Mouse (Mus musculus): ENCODE results near the gene Ctla4.

Ctla4 gene

DNA sequence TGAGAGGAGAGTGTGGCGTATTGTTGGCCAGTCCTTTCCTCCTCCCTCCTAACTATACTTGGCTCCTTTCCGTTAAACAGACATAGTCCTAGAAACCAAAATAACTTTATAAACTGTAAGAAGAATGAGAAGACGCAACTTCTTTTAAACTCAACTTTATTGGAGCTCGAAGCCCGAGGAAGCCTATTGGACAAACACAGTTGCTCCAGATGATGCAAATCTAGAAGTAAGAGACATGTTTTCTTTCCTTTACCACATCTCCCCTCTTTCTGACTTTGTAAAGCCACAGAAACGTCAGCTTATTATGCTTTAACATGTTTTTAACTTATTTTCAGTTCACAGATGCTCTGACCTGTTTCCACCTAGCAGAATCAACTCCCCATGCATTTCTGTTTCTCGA is at the start of gene Ctla4:
TSS of gene Ctla4 (plus strand) at position 20 of the 400 bp plus-strand sequence.
- DNase-seq (ENCODE audit: low spot score), result no peak

DNA sequence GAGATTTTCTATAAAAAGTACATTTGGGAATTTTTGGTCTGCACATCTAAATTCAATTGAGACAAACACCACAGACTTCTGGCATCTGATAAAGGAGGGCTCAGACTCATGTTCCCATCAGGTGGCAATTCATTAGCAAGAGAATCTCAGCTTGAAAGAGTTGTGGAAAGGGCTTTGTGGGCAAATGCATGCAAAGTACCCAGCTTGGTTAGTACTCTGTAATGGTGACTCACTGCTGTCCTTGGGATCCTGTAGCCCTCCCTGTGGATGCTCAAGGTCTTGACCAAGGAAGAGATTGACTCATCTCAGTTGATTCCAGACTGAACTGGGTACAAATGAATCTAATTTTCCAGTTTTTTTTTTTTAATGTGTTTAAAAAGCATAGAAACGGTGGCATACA is 47.6 kb upstream of the Ctla4 start:
- DNase-seq (ENCODE audit: low spot score), result no peak

DNA sequence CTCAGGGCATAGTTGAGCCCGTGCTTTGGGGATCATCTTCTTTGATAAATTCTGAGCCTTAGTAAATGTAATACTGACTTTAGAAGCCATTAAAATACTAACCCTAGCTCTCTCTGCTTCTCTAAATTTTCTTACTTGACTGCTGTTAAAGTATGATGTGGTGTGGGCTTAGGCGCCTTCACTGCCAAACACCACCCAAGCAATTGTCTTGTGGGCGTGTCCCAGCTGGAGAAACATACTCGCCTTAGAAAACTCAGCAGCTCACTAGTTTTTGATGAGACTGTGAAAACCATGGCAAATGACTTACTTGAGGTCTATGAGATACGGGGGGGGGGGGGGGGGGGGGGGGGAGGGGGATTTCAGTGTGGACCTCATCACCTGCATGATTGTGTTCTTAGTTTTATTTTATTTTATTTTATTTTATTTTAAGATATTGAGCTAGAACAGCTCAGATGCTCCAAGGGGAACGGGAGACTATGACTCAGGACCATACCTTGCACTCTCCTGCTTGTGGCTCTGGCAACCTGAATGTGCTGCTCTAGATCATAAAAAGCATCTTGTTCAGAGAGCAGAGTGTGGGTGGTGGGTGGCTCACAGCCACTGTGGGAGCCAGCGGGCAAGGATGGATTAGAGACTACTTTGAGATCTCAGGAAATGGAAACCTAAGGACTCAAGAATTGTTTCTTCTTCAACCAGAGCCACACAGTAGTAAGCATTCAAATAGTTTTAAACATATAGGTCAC is 41.3 kb upstream of the Ctla4 start:
- no peak for DNase-seq (ENCODE audit: low spot score)

DNA sequence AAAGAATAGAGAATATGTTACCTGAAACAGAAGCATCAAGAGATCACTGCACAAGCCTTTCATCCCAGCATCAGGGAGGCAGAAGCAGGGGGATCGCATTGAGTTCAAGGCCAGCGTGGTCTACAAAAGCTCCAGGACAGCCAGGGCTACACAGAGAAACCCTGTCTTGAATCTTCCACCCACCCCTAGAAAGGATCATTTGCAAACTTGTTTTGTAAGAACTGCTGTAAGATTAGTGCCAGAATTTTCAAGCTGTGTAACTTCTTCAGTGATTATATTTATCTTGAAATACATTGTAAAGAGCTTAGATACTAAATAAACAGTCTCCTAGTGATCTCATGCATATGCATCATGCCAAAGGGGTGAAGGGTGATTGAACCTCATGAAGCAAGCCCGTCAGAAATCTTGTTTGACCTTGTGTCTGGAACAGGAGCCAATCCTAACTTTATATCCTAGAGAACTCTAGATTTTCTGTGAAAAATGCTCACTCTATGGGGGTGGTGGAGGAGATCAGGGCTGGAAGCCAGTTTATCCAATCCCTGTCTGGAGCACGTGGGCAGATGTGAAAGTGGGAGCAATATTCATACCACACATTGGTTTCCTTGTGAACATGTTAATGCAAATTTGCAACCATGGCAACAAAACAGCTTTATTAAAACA is 40.1 kb upstream of the Ctla4 start:
- no peak for DNase-seq (ENCODE audit: low spot score)

DNA sequence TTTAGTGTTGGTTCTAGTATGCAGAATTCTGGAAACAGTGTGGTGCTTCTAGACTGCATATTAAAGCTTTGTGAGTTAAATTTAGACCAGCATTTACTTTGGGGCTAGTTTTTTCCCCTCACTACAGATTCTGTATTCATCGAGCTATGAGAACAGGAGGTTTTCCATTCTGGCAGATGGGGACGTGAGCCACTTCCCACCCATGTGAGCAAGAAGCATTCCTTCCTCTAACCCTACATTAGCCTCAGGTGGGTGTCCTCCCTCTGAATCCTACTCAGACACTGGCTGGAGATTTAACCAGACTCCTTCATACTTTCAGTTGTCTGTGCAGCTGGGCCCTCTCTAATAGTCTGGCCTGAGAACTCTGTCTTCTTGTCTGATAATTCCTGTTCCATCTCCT is 37.7 kb upstream of the Ctla4 start:
- no peak for DNase-seq (ENCODE audit: low spot score)

DNA sequence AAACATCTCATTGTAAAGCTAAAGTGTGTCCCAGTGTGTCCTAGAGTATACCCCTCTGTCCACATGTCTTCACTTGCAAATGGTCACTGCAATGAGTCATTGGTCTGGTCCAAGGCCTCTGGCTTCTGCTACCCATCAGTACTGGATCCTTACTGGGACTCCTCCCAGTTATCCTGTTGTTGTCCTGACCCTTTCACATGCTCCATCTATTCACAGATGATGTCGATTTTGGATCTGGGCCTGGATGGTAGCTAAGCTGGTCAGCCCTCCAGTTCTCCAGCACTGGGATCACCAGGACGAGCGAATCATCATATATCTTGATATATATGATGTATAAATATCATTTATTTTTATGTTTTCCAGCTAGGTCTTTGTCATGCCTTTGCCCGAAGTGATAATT is 37.0 kb upstream of the Ctla4 start:
- DNase-seq (ENCODE audit: low spot score), result no peak

DNA sequence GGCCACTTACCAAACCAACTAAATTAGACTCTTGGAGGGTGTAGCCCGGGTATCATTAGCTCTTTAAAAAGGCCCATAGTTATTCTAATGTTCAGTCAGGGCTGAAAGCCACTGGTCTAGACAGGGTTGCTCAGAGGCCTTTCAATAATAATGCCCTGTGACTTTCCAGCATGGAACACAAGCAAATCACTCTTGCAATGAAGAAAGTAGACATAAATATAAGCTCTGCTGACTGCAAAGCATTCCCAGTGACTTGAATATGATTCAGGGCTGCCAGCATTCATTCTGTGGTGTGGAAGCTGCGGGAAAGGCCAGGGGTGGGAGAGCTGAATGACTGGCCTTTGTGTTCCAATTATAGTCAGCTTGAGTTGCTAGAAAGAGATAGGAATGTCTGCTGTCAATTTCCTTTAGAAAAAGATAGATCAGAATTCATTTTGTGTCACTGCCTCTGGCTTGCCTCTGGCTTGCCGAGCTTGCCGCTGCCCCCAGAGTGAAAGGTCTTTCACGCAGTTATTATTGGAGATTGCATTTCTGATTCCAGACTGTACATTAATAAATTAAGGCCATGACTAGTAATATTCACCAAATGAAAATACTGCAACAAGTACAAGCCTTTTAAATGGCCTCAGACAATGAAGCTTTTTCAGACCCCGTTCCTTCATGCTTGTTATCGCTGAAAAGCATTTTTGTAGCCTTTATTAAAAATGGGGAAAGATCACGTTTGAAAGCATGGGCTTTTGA is 35.6 kb upstream of the Ctla4 start:
- DNase-seq (ENCODE audit: low spot score), result no peak

DNA sequence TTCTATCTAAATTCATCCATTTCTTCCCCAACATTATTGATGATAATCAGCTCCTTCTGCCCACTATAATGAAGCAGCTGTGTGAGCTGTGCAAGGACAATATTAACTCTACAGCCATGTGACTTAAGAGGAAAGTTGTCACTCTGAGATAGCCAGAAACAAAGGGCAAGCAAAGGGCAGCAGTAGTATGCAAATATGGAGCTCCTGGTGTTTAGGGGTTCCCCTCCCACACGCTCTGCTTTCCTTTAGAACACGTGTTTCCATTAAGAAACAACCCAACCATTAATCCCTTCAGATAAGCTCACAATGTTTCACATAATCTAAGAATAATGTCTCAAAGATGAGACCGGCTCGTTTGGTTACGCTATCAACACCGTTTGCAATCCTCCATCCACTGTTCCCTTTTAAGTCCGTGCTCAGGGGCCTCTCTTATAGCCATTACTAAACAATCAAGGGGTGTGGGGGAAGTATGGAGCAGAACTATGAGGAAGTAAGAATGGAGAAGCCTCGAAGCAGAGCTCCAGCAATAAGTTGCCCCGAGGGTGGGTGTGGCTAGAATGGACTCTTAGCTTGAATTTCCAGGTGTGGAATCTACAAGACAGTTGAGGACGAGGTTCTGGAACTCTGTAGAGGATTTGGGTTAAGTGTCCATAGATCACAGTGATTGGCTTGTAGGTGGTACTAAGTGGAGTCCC is 34.6 kb upstream of the Ctla4 start:
- no peak for DNase-seq (ENCODE audit: low spot score)

DNA sequence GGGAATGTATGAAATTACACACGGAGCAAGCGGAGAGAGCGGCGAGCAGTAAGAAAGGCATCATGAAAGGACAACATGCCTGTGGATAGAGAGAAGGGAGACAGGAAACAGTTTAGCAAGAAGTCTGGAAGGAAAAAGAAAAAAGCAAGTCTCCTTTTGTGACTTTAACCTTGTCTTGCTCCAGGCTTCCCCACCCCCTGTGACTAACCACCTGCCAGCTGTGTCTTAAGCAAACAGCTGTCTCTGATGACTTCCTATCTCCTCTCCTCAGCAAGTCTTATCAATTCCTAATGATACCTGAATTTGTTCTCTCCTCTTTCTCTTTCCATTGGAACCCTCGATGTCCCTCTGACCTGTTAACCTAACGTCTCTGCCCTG is 34.0 kb upstream of the Ctla4 start:
- no peak for DNase-seq (ENCODE audit: low spot score)

DNA sequence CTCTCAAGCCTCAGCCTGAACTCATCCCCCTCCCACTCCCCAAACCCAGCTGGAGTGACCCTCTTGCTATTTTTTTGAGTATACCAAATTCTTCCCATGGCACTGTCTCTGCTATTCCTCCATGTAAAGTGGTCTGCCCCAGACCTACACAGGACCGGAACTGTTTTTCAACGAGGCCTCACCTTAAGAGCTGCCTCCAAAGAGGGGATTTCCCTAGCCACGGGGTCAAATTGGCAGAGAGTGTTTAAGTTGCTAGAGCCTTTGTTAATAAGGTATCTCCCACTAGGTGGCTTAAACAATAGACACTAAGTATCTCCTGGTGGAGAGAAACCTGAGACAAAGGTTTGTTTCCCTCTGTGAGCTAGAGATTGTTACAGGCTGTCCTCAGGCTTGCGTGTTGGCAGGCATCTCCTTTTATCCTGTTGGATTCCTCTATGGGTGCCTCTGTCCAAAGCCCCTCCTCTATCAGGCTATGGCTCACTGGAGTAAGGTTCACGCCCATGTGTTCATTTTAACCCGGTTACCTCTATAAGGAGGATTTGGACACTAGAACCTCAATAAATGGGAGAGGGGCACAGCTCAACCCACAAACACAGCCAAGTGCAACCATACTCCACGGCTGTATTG is 33.4 kb upstream of the Ctla4 start:
- no peak for DNase-seq (ENCODE audit: low spot score)

DNA sequence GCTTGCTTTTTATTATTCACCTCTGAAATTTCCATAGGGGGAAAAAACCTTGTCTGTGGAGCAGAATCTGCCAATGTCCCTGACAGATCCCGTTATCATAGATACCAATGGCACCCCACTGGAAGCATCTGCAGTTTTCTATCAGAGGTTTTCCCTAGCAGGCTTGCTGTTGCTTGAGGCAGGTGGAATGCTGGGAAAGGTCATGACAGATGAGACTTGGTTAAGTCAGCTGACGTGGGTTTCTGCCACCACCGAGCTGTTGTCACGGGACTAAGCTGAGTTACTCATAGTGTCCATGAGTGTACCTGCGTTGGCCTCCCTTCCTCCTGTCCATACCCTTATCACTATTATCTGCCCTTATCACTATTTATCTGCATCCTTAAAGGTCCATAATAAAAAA is 32.8 kb upstream of the Ctla4 start:
- DNase-seq (ENCODE audit: low spot score), result no peak

DNA sequence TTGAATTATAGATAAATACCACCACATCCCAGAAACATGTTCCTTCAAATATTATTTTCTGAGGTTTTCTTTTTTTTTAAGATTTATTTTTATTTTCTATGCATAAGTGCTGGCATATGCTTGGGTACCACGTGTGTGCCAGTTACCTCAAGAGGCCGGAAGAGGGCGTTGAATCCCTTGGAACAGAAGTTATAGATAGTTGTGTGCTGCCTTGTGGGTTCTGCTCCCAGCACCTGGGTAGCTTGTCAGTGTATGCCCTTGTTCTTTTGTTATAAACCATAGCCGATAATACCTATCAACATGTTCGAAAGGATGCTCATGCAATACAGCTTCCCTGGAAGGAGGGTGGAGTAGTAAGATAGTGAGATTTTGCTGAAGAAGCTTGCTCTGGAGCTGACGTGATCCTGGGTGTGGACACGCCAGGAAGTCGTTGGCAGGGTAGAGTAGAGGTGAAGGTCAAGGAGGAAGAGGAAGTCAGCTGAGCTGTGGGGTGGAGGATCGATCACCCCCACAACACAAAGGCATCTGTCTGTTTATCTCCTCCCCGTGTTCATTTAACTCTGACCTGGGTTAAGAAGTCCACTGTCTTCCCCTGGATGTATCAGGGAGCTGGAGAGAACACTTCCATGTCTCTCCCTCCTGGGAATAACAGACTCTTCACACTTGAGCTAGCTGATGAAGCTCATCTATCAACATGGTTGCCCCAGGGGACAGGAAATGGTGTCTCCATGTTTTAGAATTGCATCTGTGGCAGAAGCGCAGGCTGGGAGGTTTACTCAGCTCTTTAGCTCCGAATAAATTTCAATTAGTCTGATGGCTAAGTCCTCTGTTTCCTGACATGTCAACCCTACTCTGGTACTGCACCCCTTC is 29.2 kb upstream of the Ctla4 start:
- no peak for DNase-seq (ENCODE audit: low spot score)

DNA sequence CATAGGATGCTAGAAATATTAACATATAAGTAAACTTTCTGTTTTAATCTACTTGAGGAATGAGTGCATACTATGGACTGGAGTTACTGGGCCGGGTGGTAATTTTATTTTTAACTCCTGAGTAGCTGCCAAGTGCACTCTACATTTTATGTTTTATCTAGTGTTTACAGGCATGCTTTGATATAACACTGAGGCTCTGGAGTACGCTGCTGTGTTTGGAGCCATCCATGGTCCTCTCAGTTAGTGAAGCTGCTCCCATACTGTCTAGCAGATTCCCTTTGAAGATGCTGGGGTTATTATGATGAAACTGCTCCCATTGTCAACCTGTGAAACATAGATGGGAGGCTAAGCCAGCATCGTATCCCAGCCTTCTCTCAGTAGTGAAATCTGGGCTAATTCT is 27.6 kb upstream of the Ctla4 start:
- DNase-seq (ENCODE audit: low spot score), result no peak

DNA sequence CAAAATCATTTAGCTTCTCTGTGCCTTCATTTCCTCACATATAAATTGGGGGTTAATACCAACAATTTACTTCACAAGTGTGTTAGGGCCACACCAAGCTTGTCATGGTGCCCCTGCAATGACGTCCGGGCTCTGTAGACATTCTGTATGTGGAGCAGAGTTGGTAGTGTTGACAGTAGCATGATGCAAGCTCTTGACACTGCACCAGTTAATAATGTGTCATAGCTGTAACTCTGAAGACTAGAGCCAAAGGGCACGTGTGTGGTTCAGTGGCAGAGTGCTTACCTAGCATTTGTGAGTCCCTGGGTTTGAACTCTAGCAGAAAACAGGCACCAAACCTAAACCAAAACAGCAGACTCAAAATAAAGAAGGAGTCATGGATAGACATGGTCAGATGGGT is 27.0 kb upstream of the Ctla4 start:
- no peak for DNase-seq (ENCODE audit: low spot score)

DNA sequence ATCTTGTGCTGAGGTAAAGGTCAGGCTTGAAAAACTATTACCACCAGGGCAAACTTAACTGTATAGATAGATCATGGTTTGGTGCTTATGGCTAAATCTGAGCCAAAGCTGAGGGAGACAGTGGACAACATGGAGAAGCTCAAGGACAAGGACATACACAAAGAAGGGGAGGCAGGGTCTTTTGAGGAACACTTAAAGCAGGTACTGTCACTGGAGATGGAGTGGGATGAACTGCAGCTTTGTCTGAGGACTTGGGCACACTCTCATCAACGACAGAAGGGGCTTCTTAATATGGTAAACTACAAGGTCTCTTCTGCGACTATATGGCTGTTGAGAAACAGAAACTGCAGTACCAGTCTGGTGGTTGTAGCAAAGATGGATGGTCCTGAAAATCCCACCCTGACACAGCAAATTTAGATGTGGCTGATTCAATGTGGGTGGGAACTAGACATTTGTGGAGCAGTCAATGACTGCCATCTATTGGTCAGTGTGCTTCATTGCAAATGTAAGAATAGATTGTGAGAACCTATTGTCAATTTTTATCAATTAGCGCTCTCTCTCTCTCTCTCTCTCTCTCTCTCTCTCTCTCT is 26.3 kb upstream of the Ctla4 start:
- DNase-seq (ENCODE audit: low spot score), result no peak

DNA sequence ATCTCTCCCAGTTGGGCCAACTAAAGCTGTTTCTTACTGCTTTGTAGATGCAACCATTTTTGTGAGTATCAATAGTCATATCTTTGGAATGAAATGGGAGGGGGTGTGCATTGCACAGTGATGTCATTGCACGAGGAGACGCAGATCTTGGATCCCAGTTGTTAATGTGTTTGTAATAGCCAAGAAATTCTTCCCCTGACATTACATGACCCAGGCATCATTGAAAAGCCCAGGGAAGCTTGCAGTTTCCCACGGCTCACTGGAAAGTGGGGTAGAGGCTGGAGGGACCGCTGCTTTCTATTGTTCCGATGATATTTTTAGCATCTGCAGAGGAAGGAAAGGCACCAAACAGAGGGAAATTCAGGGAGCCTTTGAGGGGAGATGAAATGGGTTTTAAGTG is 25.8 kb upstream of the Ctla4 start:
- no peak for DNase-seq (ENCODE audit: low spot score)

DNA sequence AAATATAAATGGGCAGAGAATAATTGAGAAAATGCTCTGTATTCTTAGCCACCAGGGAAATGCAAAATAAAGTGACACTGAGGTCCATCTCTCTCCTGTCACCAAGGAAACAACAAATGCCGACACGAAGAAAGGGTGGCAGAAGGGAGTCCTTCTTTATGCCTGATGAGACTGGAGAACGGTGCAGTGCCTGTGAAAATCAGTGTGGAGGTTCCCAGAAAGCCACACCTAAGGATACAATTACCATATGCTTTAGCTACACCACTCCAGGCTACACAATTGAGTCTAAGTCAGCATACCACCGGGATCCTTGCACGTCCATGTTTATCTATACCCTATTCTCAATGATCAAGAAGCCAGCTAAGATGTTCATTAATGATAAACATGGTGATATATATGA is 25.4 kb upstream of the Ctla4 start:
- DNase-seq (ENCODE audit: low spot score), result no peak

DNA sequence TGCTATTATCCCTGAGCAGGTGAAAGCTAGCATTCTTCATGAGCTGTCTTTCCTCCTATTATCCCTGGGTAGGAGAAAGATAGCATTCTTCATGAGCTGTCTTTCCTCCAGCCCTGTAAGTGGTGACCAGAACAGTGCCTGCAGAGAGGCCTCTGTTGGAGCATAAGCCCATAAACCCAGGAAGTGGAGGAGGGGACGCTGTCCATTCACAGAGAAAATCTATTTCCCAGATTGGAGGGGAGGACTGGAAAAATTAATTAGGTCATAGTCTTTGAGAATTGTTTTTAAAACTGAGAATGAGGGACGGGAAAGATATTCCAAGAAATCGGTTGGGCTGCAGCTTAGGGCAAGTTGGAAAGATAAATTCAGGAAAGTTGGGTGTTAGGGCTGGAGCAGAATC is 24.3 kb upstream of the Ctla4 start:
- DNase-seq (ENCODE audit: low spot score), result no peak

DNA sequence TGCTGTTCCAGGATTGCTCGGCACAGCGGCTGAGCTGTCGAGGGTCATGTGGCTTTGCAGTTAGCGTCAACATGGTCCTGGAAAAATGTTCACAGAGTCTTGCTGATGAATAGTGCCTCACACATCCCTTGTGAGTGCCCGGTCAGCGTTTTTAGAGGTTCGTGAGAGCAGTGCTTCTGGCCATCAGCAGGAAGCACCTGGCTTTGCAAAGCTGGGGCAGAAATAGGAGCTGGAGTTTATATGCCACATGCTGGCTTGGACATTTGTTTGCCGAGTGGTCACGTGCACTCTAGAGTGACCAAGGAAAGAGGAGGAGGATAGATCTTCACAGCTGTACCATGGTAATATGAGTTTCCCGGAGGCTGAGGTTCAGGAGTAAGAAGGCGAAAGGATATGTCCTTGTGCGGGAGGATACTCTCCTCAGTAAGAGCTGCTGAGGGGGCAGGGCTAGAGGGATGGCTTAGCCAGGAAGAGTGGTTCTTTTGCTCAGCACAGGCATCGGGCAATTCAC is 23.8 kb upstream of the Ctla4 start:
- no peak for DNase-seq (ENCODE audit: low spot score)

DNA sequence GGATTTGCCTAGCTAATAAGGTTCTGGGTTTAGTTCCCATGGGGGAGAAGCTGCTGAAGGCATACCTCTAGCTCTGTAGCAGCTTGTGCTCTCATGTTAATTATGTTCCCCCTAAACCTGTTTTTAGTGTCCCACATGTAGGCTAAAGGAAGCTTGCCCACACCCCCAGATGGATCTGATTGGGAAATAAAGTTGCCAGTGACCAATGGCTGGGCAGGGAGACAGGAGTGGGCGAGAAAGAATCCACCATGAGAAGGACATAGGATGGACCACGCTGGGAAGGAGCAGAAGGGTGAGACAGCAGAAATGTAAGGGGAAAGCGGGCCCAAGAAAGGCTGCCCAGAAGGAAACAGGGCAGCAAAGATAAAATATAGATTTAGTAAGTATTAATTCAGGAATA is 23.1 kb upstream of the Ctla4 start:
- no peak for DNase-seq (ENCODE audit: low spot score)

DNA sequence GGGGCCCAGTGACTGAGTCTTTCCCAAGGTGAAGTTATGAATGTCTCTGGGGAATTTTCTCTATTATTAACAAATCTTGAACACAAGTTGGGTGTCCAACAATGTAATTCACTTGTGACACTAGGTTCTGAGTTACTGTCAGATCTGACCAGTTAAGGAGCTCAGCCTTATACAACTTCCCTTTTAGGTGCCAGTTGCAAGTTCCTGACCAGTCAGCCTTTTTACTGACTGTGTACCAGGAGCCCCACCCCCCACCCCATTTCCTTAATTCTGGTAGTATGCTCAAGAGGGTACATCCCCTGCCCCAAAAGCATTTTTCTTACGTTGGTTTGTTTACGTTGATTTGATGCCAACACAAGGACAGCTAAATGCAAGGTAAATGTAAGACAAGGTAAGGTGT is 21.6 kb upstream of the Ctla4 start:
- DNase-seq (ENCODE audit: low spot score), result no peak
